Mouse (Mus musculus): ENCODE measurements around the gene Ercc6.

DNA sequence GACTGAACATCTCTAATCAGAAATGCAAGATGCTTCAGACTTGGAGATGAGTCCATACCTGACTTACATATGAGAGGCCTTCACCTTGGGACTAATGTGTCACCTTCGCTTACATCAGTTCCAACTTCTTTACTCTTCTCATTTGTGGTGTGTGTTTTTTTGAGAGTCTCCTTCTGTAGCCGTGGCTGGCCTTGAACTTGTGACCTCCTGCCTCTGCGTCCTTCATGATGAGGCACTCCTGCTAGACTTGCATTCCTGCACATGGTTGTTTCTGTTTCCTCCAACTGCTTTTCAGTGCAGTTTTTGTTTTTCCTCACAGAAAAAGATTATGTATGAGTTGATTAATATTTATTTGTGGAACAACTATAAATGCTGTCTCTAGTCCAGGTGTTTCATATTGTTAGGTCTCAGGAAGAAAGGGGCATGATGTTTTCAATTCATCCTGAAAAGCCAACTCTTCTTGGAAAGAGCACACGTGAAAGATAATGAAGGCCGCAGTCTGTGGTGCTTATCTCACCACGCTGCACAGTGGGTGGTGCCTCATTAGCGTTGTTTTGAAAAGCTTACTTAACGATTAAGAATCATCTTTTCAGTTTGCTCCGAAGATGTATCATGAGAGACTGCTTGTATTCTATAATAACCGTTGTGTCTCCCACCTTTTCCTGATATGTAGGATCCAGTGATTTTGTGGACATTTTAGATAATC lies 40.0 kb downstream of the Ercc6 start:
- no peak for TF ChIP-seq CTCF (IDR thresholded peaks at IDR 0.05; ENCODE audit: extremely low read depth, insufficient read depth, low read length)
- no peak for TF ChIP-seq POLR2A (IDR thresholded peaks at IDR 0.05; ENCODE audit: extremely low read depth, insufficient read depth, low read length)
